Mouse (Mus musculus) adrenal gland, adult 2 months (tissue): ENCODE measurements around the gene Atp6ap2. TPM values are rescaled to one million over a fixed set of nuclear protein-coding genes. Genes with fewer than 3 reads are reported as not detected.
"Not testable (repeated sequence)": the region's sequence is repeated elsewhere in the genome, so short reads cannot be mapped to it uniquely, and the experiment has no call there.

Experiments used
- DNase-seq: peaks from one replicate; pipeline ENCODE4 v3.0.0; 2021
- long read RNA-seq: library from polyadenylated mRNA; stranded (forward); transcript quantifications from one replicate; pipeline ENCODE4 v2.0.0, GENCODE M21; 2021
- polyA plus RNA-seq: library from polyadenylated mRNA; depleted of rRNA; stranded (reverse); fragments of >200 nt; gene quantifications from 2 replicates; pipeline ENCODE4 v1.2.3, GENCODE M21; 2012; rRNA removed
- total RNA-seq, 2 experiments: library from RNA; stranded (reverse); gene quantifications; 2 replicates each; pipeline ENCODE4 v1.2.3; 2021

Atp6ap2 gene
- total RNA-seq (10 to 100 TPM; 47.0 to 64.3 TPM), polyA plus RNA-seq (2.6 and 5.2 TPM in 2 replicates)
- long read RNA-seq, transcript Atp6ap2-201 (9 exons, 2,324 nt) = major isoform, 81 of 87 reads
- long read RNA-seq, partial matches to known transcripts = 2 of 87 reads
- long read RNA-seq, other reads (novel, unspliced or antisense) = 4 of 87 reads

GRCm38 (mm10) chrX:12587192-12587957, at the start of gene Atp6ap2:
Gene Atp6ap2, plus strand, starts transcription at chrX:12587801.
- DNase-seq = peak; percentile 95

- no peak for DNase-seq
Measured at GRCm38 (mm10) chrX:12544417-12544816, 43.2 kb upstream of the Atp6ap2 start.

- no peak for DNase-seq
Measured at GRCm38 (mm10) chrX:12557086-12557485, 30.5 kb upstream of the Atp6ap2 start.

DNA sequence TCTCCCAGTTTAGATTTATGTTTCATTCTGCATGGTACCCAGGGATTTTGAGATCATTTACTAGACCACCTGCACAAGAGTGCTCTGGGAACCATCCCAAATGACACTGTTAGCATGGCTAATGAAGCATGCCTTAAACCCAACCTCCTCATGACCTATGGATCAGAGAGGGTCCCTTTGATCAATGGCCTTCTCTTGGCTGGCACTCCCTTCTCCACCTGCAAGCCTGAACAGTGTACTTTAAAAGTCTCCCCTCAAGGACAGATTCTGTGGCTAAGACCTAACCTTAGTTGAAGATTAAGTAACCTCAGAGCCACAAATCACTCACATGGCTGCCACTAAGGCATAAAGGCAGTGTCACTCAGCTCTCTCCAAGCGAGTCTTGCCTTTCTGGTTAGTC, 16.2 kb upstream of the Atp6ap2 start:
- DNase-seq = no peak

DNA sequence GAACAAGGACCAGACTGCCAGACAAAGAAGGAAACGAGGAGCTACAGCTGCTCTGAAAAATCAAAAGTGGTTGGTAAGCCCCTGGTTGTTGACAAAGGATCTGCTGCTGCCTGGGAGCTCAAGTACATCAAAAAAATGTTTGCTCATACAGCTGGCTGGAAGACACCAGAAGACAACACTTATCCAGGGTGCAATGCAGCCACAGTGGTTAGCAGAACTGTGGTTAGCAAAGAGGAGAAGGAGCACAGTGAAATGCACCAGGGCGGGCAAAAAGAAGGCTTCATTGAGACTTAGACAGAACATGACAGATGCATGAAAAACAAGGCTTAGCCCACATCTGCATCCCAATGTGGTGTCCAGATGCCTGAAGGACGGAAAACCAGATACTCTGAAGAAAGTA, 9.7 kb upstream of the Atp6ap2 start:
- no peak for DNase-seq

DNA sequence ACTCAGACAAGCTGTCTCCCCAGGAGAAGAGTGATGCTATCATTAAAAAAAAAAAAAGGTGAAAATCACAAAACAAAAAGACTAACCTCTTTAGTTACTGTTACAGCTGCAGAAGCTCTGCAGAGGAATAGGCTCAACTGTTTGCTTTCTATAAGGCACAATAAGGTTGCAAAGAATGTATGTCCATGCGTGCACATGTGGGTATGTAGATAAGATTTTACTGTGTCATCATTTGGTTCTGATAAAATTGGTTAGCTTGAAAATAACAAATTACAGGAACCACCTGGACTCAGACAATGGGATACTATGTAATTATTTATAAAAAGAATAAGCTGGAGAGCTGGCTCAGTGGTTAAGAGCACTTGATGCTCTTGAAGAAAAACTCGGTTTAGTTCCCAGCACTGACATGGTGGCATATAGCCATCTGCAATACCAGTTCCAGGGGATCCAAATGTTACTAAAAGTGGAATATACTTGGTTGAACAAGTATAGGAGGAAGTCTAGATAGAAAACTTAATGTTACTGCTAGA, 9.2 kb upstream of the Atp6ap2 start:
- DNase-seq = no peak

DNA sequence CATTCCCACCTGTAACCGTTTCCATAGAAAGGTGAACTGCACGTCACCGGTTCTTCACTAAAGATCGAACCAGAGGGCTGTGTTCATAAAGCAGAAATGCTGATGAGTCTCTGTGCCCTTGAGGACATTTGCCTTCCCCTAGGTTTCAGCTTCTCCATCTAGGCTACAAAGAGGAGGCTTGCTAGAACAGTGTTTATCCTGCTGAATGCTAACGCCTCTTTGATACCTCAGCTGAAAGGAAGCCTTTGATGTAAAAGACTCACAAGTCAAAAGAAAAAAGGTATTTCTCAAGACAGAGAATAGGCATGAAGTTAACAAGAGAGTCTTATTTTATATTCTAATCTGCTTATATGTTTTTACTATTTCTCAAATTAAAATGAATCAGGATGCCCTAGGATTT, 4.3 kb upstream of the Atp6ap2 start:
- no peak for DNase-seq

DNA sequence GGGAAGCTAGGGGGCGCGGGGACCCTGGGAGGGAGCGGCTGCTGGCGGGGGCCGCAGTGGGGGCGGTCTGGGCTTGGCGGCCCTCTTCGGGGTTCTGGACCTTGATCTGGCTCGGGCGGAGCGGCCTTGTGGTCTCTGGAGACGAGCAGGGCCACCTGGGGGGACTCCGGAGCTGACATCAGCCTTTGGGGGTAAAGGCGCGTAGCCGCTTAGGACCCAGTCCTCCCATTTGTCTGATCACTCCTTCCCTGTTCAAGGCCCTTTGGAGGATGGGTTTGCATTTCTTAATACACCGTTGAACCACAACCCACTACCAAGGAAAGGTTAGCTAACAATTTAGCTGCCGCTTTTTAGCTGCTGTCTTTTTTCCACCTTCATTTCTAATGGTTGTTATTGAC, 356 bp downstream of the Atp6ap2 start:
- no peak for DNase-seq

GRCm38 (mm10) chrX:12591401-12591943, 3.9 kb downstream of the Atp6ap2 start:
- no peak for DNase-seq

- no peak for DNase-seq
Measured at GRCm38 (mm10) chrX:12592011-12592410, 4.4 kb downstream of the Atp6ap2 start.

GRCm38 (mm10) chrX:12593824-12594223, 6.2 kb downstream of the Atp6ap2 start:
- DNase-seq = no peak

DNA sequence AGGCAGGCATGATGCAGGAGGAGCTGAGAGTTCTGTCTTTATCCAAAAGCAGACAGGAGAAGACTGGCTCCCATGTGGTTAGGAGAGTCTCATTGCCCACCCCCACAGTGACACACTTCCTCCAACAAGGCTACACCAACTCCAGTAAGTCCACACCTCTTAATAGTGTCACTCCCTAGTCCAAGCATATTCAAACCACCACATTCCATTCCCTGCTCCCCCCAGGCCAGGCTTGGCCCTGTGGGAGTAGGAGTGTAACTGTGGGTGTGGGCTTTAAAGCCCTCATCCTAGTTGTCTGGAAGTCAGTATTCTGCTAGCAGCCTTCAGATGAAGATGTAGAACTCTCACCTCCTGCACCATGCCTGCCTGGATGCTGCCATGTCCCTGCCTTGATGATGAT, 22.9 kb downstream of the Atp6ap2 start:
- not testable (repeated sequence) for DNase-seq

- no peak for DNase-seq
Measured at GRCm38 (mm10) chrX:12611211-12611610, 23.6 kb downstream of the Atp6ap2 start.

DNA sequence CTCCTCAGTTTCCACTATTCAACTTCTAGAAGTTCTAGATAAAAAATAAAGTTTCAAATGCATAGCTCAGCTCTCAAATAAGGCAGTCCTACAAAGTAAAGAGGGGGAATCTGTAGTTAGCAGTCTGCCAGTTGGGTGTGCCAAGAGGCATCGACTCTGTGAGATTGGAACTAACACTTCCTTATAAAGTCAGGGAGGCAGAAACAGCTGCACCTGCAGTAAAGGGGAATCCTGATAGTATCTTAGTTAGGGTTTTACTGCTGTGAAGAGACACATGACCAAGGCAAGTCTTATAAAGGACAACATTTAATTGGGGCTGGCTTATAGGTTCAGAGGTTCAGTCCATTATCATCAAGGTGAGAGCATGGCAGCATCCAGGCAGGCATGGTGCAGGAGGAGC, 24.8 kb downstream of the Atp6ap2 start:
- not testable (repeated sequence) for DNase-seq

DNA sequence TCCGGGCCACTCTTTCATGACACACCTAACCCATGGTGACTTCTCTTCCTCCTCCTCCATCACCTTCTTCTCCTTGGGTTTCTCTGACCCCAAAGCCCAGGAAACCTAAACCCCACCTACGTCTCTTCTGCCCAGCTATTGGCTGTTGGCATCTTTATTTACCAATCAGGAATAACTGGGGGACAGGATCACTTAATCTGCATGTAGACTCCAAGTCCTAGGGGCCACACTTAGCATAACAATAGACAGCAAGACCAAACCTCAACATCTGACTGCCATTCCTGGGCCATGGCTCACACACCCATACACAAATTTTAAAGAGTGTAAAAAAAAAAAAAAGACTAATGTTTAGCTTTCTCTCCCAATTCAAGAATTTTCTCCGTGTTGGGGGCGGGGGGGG, 37.5 kb downstream of the Atp6ap2 start:
- DNase-seq = no peak

DNA sequence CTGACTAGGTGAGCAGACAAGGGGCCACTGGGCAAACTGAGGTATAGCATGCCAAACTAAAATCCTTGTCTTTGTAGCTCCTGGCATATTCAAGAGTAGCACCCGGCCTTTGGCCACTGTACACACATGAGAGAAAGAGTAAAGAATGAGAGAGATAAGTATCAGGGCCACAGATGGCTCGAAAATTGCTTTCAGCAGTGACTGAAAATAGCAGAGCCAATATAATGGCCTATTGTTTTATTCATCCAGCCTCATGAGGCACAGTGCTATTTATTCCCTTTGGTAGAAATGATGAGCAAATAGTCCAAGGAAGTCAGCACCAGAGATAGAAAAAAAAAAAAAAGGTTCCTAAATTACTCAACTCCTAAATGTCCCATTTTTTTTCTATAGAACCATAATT, 57.4 kb downstream of the Atp6ap2 start:
- no peak for DNase-seq

DNA sequence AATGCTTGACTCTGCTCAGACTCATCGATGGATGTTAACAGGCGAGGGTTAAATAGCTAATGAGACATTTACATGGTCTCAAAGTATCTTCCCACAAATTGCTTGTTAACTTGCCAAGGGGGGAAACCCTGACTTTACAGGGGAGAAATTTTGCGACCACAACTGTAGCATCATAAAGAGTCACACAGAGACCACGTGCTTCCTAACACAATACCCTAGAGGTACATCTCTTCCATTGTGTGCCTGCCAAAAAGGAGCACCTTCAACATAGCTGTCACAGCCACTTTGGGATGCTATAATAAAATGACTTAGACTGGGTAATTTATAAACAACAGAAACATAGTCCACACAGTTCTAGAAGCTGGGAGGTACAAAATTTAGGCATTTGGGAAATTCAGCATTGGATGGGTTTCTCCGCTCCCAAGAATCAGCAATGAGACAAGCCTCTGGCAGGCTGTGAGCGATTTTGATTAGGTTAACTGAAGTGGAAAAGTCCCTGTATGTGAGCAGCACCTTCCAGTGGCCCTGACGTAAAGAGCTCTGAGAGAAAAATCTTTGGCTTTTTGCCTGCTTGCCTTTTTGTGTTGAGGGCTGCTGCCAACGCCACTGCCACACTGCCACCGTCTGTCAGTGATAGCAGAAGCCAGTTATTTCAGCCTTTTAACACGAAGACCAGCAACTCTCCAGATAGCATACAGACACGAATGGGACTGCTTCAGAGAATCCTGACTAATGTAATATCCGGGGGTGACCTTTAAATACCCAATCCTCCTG, 58.1 kb downstream of the Atp6ap2 start:
- peak; percentile 24 for DNase-seq

DNA sequence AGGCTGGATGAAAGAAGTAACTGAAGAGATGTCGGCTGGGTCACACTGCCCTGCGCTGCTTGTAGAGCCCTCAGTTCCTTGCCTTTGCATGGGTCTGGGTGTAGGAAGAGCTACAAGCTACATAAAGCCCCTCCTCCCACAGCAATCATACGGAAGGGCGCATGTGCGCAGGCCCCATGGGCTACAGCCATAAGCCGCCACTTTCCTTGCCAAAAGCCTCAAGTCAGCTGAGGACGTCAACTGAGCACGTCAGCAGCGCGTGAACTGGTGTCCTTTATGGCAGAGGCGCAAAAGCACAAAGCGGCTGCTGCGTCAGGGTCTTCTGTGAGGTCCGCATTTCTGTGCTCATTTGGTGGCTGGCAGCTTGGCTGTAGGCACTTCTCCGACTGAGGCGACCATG, 64.3 kb downstream of the Atp6ap2 start:
- DNase-seq = no peak

DNA sequence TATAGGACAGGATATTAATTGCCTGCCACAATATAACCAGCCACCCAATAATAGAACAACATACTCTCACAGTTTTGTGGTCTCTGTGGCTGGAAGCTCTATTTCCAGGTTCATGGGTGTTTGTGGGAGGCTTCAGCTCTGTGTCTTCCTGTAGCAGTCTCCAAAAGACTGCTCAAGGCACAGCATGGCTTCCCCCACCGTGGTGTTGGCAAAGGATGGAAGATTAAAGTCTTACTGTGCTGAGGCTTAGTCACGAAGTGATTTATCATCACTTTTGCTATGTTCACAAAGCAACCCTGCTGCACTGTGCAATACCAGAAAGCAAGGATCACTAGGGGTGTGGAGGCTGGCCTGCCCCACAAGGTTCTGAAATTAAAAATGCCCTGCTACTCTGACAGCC, 66.3 kb downstream of the Atp6ap2 start:
- DNase-seq = no peak
